Mouse (Mus musculus) megakaryocyte, embryonic 14.5 days (primary cell): Measurements from ENCODE around the gene Smok3a.

Source experiments
- FLI1 ChIP-seq: IDR thresholded peaks from 2 replicates; pipeline ENCODE4 v1.6.1; 2012; ENCODE audit warnings: low read length, inconsistent platforms, mixed read lengths
- GATA1 ChIP-seq: IDR thresholded peaks from 3 replicates; pipeline ENCODE4 v1.6.1; 2012; ENCODE audit warnings: mixed read lengths, low read length, inconsistent platforms, borderline replicate concordance

GRCm38 (mm10) chr5:137974724-137975123 lies 46.3 kb upstream of the Smok3a start:
- TF ChIP-seq GATA1 (no peak), FLI1 (no peak)
